Mouse (Mus musculus) 416B (cell line): Measurements from ENCODE around the gene D16Ertd472e.

Experiments used
- DNase-seq: peaks from one replicate; pipeline ENCODE4 v3.0.0; 2011; ENCODE audit warnings: low read depth

D16Ertd472e gene

DNA sequence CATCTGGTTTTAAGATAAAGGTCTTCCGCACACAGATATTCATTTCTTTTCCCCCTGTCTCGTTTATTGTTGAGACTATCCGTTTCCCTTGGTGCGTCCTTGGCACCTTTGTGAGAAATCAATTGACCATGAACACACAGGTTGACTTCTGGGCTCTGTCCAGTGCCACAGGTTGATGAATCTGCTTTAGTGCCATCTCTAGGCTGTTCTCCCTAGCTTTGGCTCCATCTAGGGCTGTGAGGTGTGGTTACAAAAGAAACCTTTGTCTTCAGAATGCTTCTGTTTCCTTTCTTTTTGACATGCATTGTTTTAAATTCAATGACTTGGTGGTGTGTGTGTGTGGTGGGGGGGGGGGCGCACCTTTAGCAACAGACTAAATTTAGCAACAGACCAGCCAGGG is 85.7 kb downstream of the D16Ertd472e start:
- no peak for DNase-seq
